Mouse (Mus musculus) ES-Bruce4 (cell line): ENCODE measurements around the gene Gramd1b. TPM values are rescaled to one million over a fixed set of nuclear protein-coding genes. Genes with fewer than 3 reads are reported as not detected.

Source experiments
- H3K27ac ChIP-seq: 2 replicates; pipeline ENCODE4 v1.5.1; 2012; ENCODE audit warnings: low read length, inconsistent platforms; ENCODE audit not compliant: insufficient read depth
- H3K27me3 ChIP-seq: 2 replicates; pipeline ENCODE4 v1.6.1; 2012; ENCODE audit warnings: mild to moderate bottlenecking, low read length, inconsistent platforms; ENCODE audit not compliant: control insufficient read depth, poor library complexity, insufficient read depth, severe bottlenecking
- H3K36me3 ChIP-seq: 2 replicates; pipeline ENCODE4 v1.6.1; 2012; ENCODE audit warnings: inconsistent platforms, mild to moderate bottlenecking, low read length, moderate library complexity; ENCODE audit not compliant: control insufficient read depth, poor library complexity, insufficient read depth, severe bottlenecking
- H3K4me1 ChIP-seq: one replicate; pipeline ENCODE4 v1.8.1; 2011; ENCODE audit warnings: low read length; ENCODE audit not compliant: control insufficient read depth, insufficient read depth
- H3K4me3 ChIP-seq: 2 replicates; pipeline ENCODE4 v1.5.1; 2011; ENCODE audit warnings: low read depth, mild to moderate bottlenecking, low read length
- H3K9ac ChIP-seq: 2 replicates; pipeline ENCODE4 v1.6.1; 2012; ENCODE audit warnings: low read depth, mild to moderate bottlenecking, inconsistent platforms; ENCODE audit not compliant: poor library complexity, severe bottlenecking
- H3K9me3 ChIP-seq: replicated peaks from 2 replicates; pipeline ENCODE4 v1.6.1; 2012; ENCODE audit warnings: mild to moderate bottlenecking, low read length, inconsistent platforms; ENCODE audit not compliant: control insufficient read depth, poor library complexity, insufficient read depth, severe bottlenecking
- CTCF ChIP-seq: IDR thresholded peaks from one replicate; pipeline ENCODE4 v1.8.1; 2011; ENCODE audit warnings: low read depth, low read length
- EP300 ChIP-seq: IDR thresholded peaks from 2 replicates; pipeline ENCODE4 v1.6.1; 2011; ENCODE audit warnings: low read depth, low read length; ENCODE audit not compliant: insufficient read depth
- POLR2A ChIP-seq: IDR thresholded peaks from one replicate; pipeline ENCODE4 v1.8.1; 2011; ENCODE audit warnings: low read length; ENCODE audit not compliant: insufficient read depth
- polyA plus RNA-seq: library from polyadenylated mRNA; stranded (reverse); fragments of >200 nt; gene quantifications from 2 replicates; pipeline ENCODE4 v1.2.4, GENCODE M21; 2011; ENCODE audit warnings: low read depth; ENCODE audit not compliant: missing spikeins, insufficient read depth, insufficient read length

The Gramd1b gene
- polyA plus RNA-seq, 1 experiment: 14.2 TPM

DNA sequence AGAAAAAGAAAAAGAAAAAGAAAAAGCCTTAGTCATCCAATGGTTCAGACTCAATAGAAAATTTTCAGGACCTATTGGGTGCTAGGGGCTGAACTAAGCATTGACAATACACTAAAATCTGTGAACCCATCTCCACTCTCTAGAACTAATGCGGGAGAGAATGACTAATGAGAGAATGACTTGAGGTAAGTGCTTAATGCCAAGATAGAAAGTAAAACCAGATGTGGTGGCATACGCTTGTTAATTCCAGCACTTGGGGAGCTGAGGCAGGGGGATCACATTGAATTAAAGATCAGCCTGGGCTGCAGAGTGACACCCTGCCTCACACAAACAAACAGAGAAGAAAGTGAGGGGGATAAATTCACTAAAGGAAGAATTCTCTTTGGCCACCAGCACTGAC is 131.0 kb downstream of the Gramd1b start:
- no peak overlapping the region for H3K9ac ChIP-seq
- no peaks in the 10 kb centered on the region for H3K9me3 ChIP-seq
- no peaks in the 10 kb centered on the region for H3K36me3 ChIP-seq
- no peak for TF ChIP-seq EP300
- no peak for TF ChIP-seq CTCF
- no peak for TF ChIP-seq POLR2A
- no peak overlapping the region for H3K27ac ChIP-seq
- peaks cover 3% of the 10 kb centered on the region for H3K4me1 ChIP-seq
- H3K27me3 ChIP-seq: no peaks in the 10 kb centered on the region
- no peak overlapping the region for H3K4me3 ChIP-seq

DNA sequence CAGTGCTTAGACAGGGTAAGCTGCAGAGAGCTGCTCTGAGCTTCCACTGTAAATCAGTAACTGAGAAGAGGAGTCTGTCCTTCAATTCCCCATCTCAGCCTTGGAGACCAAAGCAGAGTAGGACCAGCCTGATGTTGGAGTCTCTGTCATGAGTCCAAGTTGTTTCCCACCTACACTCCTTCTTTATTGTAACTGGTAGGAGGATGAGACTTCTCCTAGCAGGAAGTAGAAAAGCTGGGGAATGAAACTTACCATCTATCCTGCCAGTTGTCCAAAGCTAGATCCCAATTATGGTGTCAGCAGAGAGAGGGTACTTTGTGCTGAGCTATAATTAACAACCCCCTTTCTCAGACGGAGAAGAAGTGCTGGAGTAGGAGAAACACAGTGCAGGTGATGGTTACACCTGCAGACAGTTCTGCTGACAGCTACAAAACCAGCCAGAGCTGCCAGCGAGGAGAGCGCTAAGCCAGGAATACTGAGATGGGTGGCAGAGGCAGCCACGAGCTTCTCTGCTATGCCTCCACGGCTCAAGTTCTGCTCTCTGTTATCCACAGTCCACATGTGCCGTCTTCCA is 131.7 kb downstream of the Gramd1b start:
- no peaks in the 10 kb centered on the region for H3K9me3 ChIP-seq
- H3K4me3 ChIP-seq: no peak overlapping the region
- no peak overlapping the region for H3K9ac ChIP-seq
- no peak for TF ChIP-seq EP300
- TF ChIP-seq CTCF: no peak
- TF ChIP-seq POLR2A: no peak
- H3K36me3 ChIP-seq: no peaks in the 10 kb centered on the region
- H3K27me3 ChIP-seq: no peaks in the 10 kb centered on the region
- peaks cover 3% of the 10 kb centered on the region for H3K4me1 ChIP-seq
- H3K27ac ChIP-seq: no peak overlapping the region

DNA sequence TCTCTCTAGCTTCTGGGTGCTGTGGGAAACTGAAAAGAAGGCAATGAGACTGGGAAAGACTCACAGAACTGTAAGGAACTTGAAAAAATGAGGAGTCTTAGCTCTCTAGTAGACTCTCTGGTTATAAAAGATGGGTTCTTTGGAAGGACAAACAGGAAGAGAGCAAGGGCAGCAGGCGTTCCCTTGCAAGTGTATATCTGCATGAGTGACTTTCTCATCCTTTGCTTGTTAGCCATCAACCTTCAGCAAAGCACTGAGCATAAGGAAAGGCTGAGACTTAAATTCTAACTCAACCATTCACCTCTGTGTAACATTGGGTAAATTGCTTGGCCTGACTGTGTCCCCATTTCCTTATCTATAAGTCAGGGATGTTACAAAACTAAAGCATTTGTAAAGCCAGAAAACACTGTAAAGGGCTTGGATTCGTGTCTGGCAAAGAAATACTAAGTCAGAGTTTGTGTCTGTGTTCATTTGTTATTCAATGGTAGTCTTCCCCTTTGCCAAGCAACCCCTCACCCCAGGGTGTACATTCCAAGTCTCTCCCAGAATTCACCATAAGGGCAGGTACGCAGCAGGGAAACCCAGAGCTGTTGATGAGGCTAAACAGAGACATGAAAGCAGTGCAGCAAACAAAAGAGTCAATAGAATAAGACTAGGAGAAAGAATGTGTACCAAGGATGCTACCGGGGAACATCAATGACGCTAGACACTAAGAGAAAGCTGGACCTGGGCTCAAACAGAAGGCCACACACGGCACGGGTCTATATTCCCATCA is 133.5 kb downstream of the Gramd1b start:
- H3K4me1 ChIP-seq: peaks cover 3% of the 10 kb centered on the region
- no peaks in the 10 kb centered on the region for H3K36me3 ChIP-seq
- peak overlapping the region; percentile 100 for H3K27ac ChIP-seq
- no peaks in the 10 kb centered on the region for H3K27me3 ChIP-seq
- H3K4me3 ChIP-seq: no peak overlapping the region
- H3K9ac ChIP-seq: peak overlapping the region; percentile 42; the same call in 1 of the 2 replicates
- no peaks in the 10 kb centered on the region for H3K9me3 ChIP-seq
- peak; percentile 76 for TF ChIP-seq EP300
- TF ChIP-seq CTCF: no peak
- TF ChIP-seq POLR2A: no peak

DNA sequence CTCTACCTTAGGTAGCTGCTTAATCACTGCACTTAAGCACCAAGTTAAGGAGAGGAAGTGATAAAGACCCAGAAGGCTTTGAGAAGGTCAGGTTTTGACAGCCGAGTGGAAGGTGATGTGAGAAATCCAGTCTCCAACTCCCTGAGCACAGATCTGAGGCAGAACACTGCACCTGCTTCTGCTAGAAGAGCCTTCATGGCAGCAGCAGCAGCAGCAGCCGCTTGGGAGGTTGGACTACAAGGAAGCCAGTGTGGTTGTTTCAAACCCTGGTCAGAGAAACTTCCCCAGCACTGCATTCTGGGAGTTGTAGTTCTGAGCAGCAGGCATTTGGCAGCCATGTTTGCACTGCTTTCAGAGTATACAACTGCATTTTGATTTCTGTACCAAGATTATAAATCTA is 134.1 kb downstream of the Gramd1b start:
- Histone ChIP-seq H3K9me3 (no peaks in the 10 kb centered on the region), H3K4me1 (peaks cover 3% of the 10 kb centered on the region), H3K36me3 (no peaks in the 10 kb centered on the region), H3K4me3 (peak overlapping the region; percentile 69), H3K27ac (peak overlapping the region; percentile 100), H3K27me3 (no peaks in the 10 kb centered on the region), H3K9ac (peak overlapping the region; percentile 42)
- TF ChIP-seq EP300: no peak
- TF ChIP-seq POLR2A: peak; percentile 66
- TF ChIP-seq CTCF: no peak

DNA sequence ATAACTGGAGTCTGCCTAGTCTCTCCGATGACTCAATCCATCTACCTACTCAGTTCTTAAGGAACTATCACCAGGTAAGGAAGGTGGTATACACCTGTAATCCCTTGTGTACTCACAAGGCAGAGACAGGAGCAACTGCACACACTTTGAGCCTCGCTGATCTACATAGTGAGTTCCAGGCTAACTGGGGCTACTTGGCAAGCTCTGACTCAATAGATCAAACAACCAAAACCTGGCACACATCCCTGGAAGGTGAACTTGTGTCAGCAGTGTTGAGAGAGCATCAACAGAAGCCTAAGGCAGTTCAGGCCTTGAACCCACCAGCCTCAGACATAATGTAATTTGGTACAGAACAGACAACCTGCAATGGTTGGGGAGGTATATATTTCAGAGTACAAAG is 135.0 kb downstream of the Gramd1b start:
- no peak for TF ChIP-seq CTCF
- TF ChIP-seq POLR2A: no peak
- TF ChIP-seq EP300: no peak
- Histone ChIP-seq H3K27me3 (no peaks in the 10 kb centered on the region), H3K4me3 (no peak overlapping the region), H3K36me3 (no peaks in the 10 kb centered on the region), H3K9me3 (no peaks in the 10 kb centered on the region), H3K4me1 (no peaks in the 10 kb centered on the region), H3K27ac (no peak overlapping the region), H3K9ac (no peak overlapping the region)

DNA sequence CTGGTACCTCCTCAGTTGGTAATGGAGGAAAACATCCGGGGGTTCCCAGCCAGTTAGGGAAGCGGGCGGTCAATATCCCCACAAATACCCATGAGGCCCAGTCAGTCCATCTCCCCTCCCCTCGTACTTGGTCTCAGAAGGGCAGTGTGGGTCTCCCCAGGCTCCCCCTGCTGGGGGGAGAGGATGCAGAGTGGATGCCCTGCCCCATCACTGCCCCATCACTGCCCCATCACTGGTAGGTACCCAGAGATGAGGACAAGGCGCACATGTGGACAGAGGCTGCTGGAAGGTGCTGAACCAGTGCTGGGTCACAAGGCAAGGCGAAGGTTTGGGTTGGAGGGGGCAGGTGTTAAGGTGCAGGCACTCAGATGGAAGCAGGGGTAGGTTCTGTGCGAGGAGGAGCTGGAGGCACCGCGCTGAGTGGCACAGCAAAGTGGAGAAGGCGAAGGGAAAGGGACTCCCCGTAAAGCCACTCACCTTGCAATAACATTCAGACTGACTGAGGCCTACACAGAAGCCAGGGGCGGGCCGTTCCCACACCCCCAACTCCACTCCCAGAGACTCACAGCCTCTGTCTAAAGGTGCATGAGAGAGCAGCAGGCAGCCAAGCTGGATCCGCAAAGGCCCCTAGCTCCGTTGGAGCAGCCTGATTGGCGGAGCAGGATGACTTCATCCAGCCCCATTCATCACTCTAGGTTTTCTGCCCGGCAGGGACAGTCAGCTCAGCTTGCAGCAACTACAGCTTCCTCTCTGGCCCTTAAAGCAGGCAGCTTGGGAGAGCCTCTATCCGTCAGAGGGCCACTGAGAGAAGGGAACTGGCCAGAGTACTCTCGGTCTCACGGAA is 139.1 kb downstream of the Gramd1b start:
- Histone ChIP-seq H3K4me1 (peaks cover 3% of the 10 kb centered on the region), H3K27ac (peak overlapping the region; percentile 58), H3K4me3 (peak overlapping the region; percentile 70), H3K27me3 (no peaks in the 10 kb centered on the region), H3K9me3 (no peaks in the 10 kb centered on the region), H3K36me3 (no peaks in the 10 kb centered on the region), H3K9ac (peak overlapping the region; percentile 37)
- TF ChIP-seq CTCF: peak; percentile 31
- no peak for TF ChIP-seq POLR2A
